Mouse (Mus musculus): Measurements from ENCODE around the gene 2610318N02Rik. TPM values are rescaled to one million over a fixed set of nuclear protein-coding genes. Genes with fewer than 3 reads are reported as not detected.
A peak's percentile ranks its signal among the peaks of the same experiment; 100 is the strongest.

Gene 2610318N02Rik
- polyA plus RNA-seq, 1 experiment from 2014 or later, result 19.6 TPM

DNA sequence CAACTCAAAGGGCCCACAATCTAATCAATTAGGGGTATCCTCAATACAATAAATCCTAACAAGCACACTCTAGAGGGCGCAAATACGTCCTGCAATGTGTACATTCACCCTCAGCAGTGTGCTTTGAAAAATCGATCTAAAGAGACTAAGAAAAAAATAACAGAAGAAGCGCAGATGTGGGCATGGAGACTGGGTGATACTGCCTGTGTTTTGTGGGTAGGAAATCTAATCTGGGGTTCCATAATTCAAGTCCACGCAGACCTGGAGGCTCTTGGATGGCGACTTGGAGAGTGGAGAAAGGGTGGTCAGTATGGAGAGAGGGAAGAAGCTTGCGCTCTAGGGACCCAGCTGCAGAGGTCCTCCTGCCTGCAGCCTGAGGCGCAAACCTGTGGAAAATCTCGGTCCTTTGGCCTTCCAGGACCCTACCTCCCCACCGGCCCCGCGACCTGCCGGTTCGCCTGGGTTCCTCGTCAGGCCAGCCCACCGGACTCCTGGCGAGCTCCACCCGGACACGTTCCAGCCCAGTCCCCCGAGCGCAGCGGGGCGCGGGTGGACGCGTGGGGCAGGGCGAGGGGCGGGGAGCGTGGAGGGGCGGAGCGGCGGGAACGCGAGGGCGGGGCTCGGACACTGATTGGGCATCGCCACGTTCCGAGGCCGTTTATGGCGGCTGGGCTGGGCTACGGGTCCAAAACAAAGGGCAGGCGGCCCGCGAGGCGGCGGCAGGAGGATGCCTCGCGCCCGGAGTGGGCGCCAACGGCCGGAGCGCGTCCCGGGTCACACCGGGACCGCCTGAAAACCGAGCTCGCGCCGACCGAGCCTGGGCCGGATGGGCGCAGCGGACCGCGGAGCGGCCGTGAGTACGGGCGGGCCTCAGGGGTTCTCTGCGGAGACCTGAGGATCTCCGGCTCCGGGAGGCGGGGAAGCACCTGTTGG, 55.2 kb downstream of the 2610318N02Rik start, which contains the start of gene Ypel1:
Gene Ypel1, plus strand, starts transcription at position 186 of the 933 bp plus-strand sequence.
- peak within 1 kb of the TSS; percentile 91 for H3K4me2 ChIP-seq (ENCODE audit: low read depth, low read length)

DNA sequence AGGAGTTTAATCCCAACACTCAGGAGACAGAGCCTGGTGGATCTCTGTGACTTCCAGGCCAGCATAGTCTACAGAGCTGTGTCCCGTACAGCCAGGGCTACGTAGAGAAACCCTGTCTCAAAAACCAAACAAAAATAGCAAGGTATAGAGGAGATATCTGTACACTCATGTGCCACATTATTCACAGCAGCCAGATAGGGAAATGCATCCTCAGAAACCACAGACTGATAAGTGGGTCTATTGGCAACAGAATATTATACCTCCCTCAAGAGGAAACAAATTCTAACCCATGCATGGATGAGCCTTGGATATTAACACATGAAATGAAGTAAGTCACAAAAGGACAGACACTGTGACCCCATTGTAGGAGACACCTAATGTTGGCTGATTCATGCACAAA, 57.4 kb downstream of the 2610318N02Rik start:
- H3K4me2 ChIP-seq (ENCODE audit: low read depth, low read length), result no peak overlapping the region
- no peaks in the 10 kb centered on the region for H3K9me3 ChIP-seq (replicated peaks; ENCODE audit: control insufficient read depth, low read length)
- no peak overlapping the region for H3K4me3 ChIP-seq (ENCODE audit: low read length)
- peaks cover 5% of the 10 kb centered on the region; the same call in 1 of the 2 replicates for H3K4me1 ChIP-seq (ENCODE audit: control insufficient read depth, insufficient read depth, low read length)
- no peak overlapping the region for H3K27ac ChIP-seq (ENCODE audit: low read length)
- no peak overlapping the region for H3K9ac ChIP-seq (ENCODE audit: low read length)
- 64% methylated on average over 2 of the region's 2 CpGs for WGBS
- H3K36me3 ChIP-seq (ENCODE audit: control insufficient read depth, insufficient read depth), result no peaks in the 10 kb centered on the region
- no peaks in the 10 kb centered on the region for H3K27me3 ChIP-seq (ENCODE audit: control insufficient read depth, insufficient read depth, low read length)
- no peak for ATAC-seq (replicated peaks; ENCODE audit: extremely low read depth, insufficient read depth, low FRiP score)

More for the DNA sequence above, 55.2 kb downstream of the 2610318N02Rik start, which contains the start of gene Ypel1:
- no peaks in the 10 kb centered on the region for H3K36me3 ChIP-seq (ENCODE audit: control insufficient read depth, insufficient read depth)
- peak; percentile 95 for ATAC-seq (replicated peaks; ENCODE audit: extremely low read depth, insufficient read depth, low FRiP score)
- peak within 1 kb of the TSS; percentile 69 for H3K4me3 ChIP-seq (ENCODE audit: low read length)
- WGBS, result under 1% methylated on average over 76 of the region's 76 CpGs
- H3K9me3 ChIP-seq (replicated peaks; ENCODE audit: control insufficient read depth, low read length), result no peaks in the 10 kb centered on the region
- peak within 1 kb of the TSS; percentile 83 for H3K27ac ChIP-seq (ENCODE audit: low read length)
- peaks cover 5% of the 10 kb centered on the region; the same call in 1 of the 2 replicates for H3K4me1 ChIP-seq (ENCODE audit: control insufficient read depth, insufficient read depth, low read length)
- H3K27me3 ChIP-seq (ENCODE audit: control insufficient read depth, insufficient read depth, low read length), result no peaks in the 10 kb centered on the region
- H3K9ac ChIP-seq (ENCODE audit: low read length), result peak within 1 kb of the TSS; percentile 79

MicroRNAs within 50 kb of the gene (microRNA counts, 519-probe panel; counts per million panel counts)
- microRNA mmu-miR-130b, result 3,332 counts per million, percentile 86 among the panel's probes with 10 or more counts
- microRNA mmu-miR-301b, result 2,419 counts per million, percentile 55 among the panel's probes with 10 or more counts

Small RNAs within 50 kb of the gene (microRNA-seq; reads per million reads assigned to microRNA genes)
- gene Mir130b (3,514 reads per million, percentile 90 among the genes with 10 or more reads in this experiment), gene Mir301b (49.1 reads per million, percentile 43 among the genes with 10 or more reads in this experiment)

Other genes with a start within 250 kb of the 2610318N02Rik start
- gene Ppm1f, start 228.7 kb downstream of the 2610318N02Rik start, polyA plus RNA-seq (2015; fragmentation: Nextera tagmentation; extraction: Ambion mirVana), result 25.8 and 28.5 TPM in 2 replicates
- 129 and 131 TPM in 2 replicates for gene Mapk1, start 141.8 kb downstream of the 2610318N02Rik start, polyA plus RNA-seq (2015; fragmentation: Nextera tagmentation; extraction: Ambion mirVana)
- 9.4 and 10.1 TPM in 2 replicates for gene Ypel1, start 55.5 kb downstream of the 2610318N02Rik start, polyA plus RNA-seq (2015; fragmentation: Nextera tagmentation; extraction: Ambion mirVana)
- 102 and 111 TPM in 2 replicates for gene Ppil2, start 13.9 kb downstream of the 2610318N02Rik start, polyA plus RNA-seq (2015; fragmentation: Nextera tagmentation; extraction: Ambion mirVana)
- 54.5 and 61.9 TPM in 2 replicates for gene Sdf2l1, start 7.2 kb upstream of the 2610318N02Rik start, polyA plus RNA-seq (2015; fragmentation: Nextera tagmentation; extraction: Ambion mirVana)
- gene Ydjc, start 19.5 kb upstream of the 2610318N02Rik start, polyA plus RNA-seq (2015; fragmentation: Nextera tagmentation; extraction: Ambion mirVana), result 4.1 and 6.5 TPM in 2 replicates
- gene Ccdc116, start 22.1 kb upstream of the 2610318N02Rik start, polyA plus RNA-seq (2015; fragmentation: Nextera tagmentation; extraction: Ambion mirVana), result 0.22 and 0.76 TPM in 2 replicates
- gene Ube2l3, start 77.5 kb upstream of the 2610318N02Rik start, polyA plus RNA-seq (2015; fragmentation: Nextera tagmentation; extraction: Ambion mirVana), result 268 and 284 TPM in 2 replicates
- gene Rimbp3, start 83.4 kb upstream of the 2610318N02Rik start, polyA plus RNA-seq (2015; fragmentation: Nextera tagmentation; extraction: Ambion mirVana), result 0.17 and 0.34 TPM in 2 replicates
- gene Hic2, start 108.4 kb upstream of the 2610318N02Rik start, polyA plus RNA-seq (2015; fragmentation: Nextera tagmentation; extraction: Ambion mirVana), result 4.0 and 5.0 TPM in 2 replicates
- gene Tmem191c, start 150.9 kb upstream of the 2610318N02Rik start, polyA plus RNA-seq (2015; fragmentation: Nextera tagmentation; extraction: Ambion mirVana), result 10.8 and 15.0 TPM in 2 replicates
- 0.66 and 0.67 TPM in 2 replicates for gene Serpind1, start 206.2 kb upstream of the 2610318N02Rik start, polyA plus RNA-seq (2015; fragmentation: Nextera tagmentation; extraction: Ambion mirVana)

All from heart, embryonic 16.5 days (tissue).